Mouse (Mus musculus) liver, embryonic 16.5 days (tissue): ENCODE results near the gene Cnbd2. TPM values are rescaled to one million over a fixed set of nuclear protein-coding genes. Genes with fewer than 3 reads are reported as not detected.

Source experiments
- ATAC-seq: fragments of 200-750 bp; cut with Nextera tagmentation; 2 replicates; pipeline ENCODE4 v1.8.0; 2017; ENCODE audit warnings: low read depth, mild to moderate bottlenecking, moderate number of reproducible peaks, moderate library complexity
- H3K27ac ChIP-seq: fragments of 300-500 bp; sonication (generic); 2 replicates; pipeline ENCODE4 v1.5.1; 2014; ENCODE audit warnings: mild to moderate bottlenecking, low read length
- H3K27me3 ChIP-seq: fragments of 300-500 bp; sonication (generic); 2 replicates; pipeline ENCODE4 v1.6.1; 2014; ENCODE audit warnings: low read depth, low read length, mixed read lengths; ENCODE audit not compliant: control insufficient read depth, insufficient read depth
- H3K36me3 ChIP-seq: fragments of 300-500 bp; sonication (generic); 2 replicates; pipeline ENCODE4 v1.6.1; 2014; ENCODE audit warnings: mild to moderate bottlenecking; ENCODE audit not compliant: control insufficient read depth, insufficient read depth
- H3K4me1 ChIP-seq: fragments of 300-500 bp; sonication (generic); 2 replicates; pipeline ENCODE4 v1.6.1; 2014; ENCODE audit warnings: low read depth, low read length, mixed read lengths; ENCODE audit not compliant: control insufficient read depth
- H3K4me2 ChIP-seq: fragments of 300-500 bp; sonication (generic); 2 replicates; pipeline ENCODE4 v1.6.1; 2014; ENCODE audit warnings: low read depth, low read length, mixed read lengths
- H3K4me3 ChIP-seq: fragments of 300-500 bp; sonication (generic); 2 replicates; pipeline ENCODE4 v1.5.1; 2014; ENCODE audit warnings: low read depth, mild to moderate bottlenecking, low read length
- H3K9ac ChIP-seq: fragments of 300-500 bp; sonication (generic); 2 replicates; pipeline ENCODE4 v1.6.1; 2014; ENCODE audit warnings: low read depth, low read length
- H3K9me3 ChIP-seq: fragments of 300-500 bp; sonication (generic); replicated peaks from 2 replicates; pipeline ENCODE4 v1.6.1; 2016; ENCODE audit warnings: low read length; ENCODE audit not compliant: control insufficient read depth
- WGBS: fragments of 180-500 bp; shearing (Covaris S2); extraction: QIAGEN DNeasy Blood & Tissue Kit; methylation state at CpG from one replicate; pipeline ENCODE4 v1.1.7; 2014; ENCODE audit not compliant: insufficient replicate concordance; 5-methylcytosine and 5-hydroxymethylcytosine counted together
- polyA plus RNA-seq: library from polyadenylated mRNA; unstranded; fragments of >200 nt; fragmentation: Nextera tagmentation; extraction: Ambion mirVana; gene quantifications from 2 replicates; pipeline ENCODE4 v1.2.1, GENCODE M21; 2015

Gene Cnbd2
- polyA plus RNA-seq, 1 experiment from 2014 or later = 1.9 TPM

GRCm38 (mm10) chr2:156288222-156288621 is 23.9 kb upstream of the Cnbd2 start:
- ATAC-seq = no peak
- Histone ChIP-seq H3K9me3 (no peaks in the 10 kb centered on the region), H3K9ac (no peak overlapping the region), H3K27me3 (no peaks in the 10 kb centered on the region), H3K4me2 (no peak overlapping the region), H3K27ac (no peak overlapping the region), H3K4me3 (no peak overlapping the region), H3K36me3 (peaks cover 4% of the 10 kb centered on the region; the same call in 1 of the 2 replicates), H3K4me1 (no peaks in the 10 kb centered on the region)
- WGBS = 67% methylated on average over 2 of the region's 2 CpGs

- Histone ChIP-seq H3K9ac (no peak overlapping the region), H3K9me3 (no peaks in the 10 kb centered on the region), H3K27me3 (no peaks in the 10 kb centered on the region), H3K4me1 (no peaks in the 10 kb centered on the region), H3K36me3 (peaks cover 4% of the 10 kb centered on the region; the same call in 1 of the 2 replicates), H3K4me2 (no peak overlapping the region), H3K27ac (no peak overlapping the region), H3K4me3 (no peak overlapping the region)
- 78% methylated on average over 2 of the region's 2 CpGs for WGBS
- ATAC-seq = no peak
These were observed 22.4 kb upstream of the Cnbd2 start for GRCm38 (mm10) chr2:156289552-156290160.

- no peak overlapping the region for H3K4me3 ChIP-seq
- peaks cover 4% of the 10 kb centered on the region; the same call in 1 of the 2 replicates for H3K36me3 ChIP-seq
- no peak for ATAC-seq
- H3K9ac ChIP-seq = no peak overlapping the region
- H3K4me2 ChIP-seq = no peak overlapping the region
- 51% methylated on average over 1 of the region's 1 CpGs for WGBS
- no peaks in the 10 kb centered on the region; the same call in none of the 2 replicates for H3K4me1 ChIP-seq
- no peaks in the 10 kb centered on the region for H3K27me3 ChIP-seq
- no peak overlapping the region for H3K27ac ChIP-seq
- no peaks in the 10 kb centered on the region for H3K9me3 ChIP-seq
These were observed 20.1 kb upstream of the Cnbd2 start for GRCm38 (mm10) chr2:156291998-156292397.

- Histone ChIP-seq H3K4me1 (no peaks in the 10 kb centered on the region; the same call in none of the 2 replicates), H3K4me3 (no peak overlapping the region), H3K27me3 (no peaks in the 10 kb centered on the region), H3K9ac (no peak overlapping the region), H3K36me3 (0 out of 2 replicates have a peak, but pooled peaks cover 3% of the 10 kb centered on the region), H3K4me2 (no peak overlapping the region), H3K27ac (0 out of 2 replicates have a peak overlapping the region, but pooled peaks have one; percentile 16), H3K9me3 (no peaks in the 10 kb centered on the region)
- 84% methylated on average over 2 of the region's 2 CpGs for WGBS
- 0 out of 2 replicates have a peak, but pooled peaks have one; percentile 32 for ATAC-seq
These were observed 16.5 kb upstream of the Cnbd2 start for GRCm38 (mm10) chr2:156295601-156296063.

GRCm38 (mm10) chr2:156296190-156296589 is 15.9 kb upstream of the Cnbd2 start:
- Histone ChIP-seq H3K36me3 (0 out of 2 replicates have a peak, but pooled peaks cover 3% of the 10 kb centered on the region), H3K4me1 (no peaks in the 10 kb centered on the region; the same call in none of the 2 replicates), H3K4me2 (no peak overlapping the region), H3K27ac (no peak overlapping the region), H3K27me3 (no peaks in the 10 kb centered on the region), H3K9ac (no peak overlapping the region), H3K9me3 (no peaks in the 10 kb centered on the region), H3K4me3 (no peak overlapping the region)
- ATAC-seq = no peak
- WGBS = 62% methylated on average over 3 of the region's 3 CpGs

GRCm38 (mm10) chr2:156297653-156298052 is 14.4 kb upstream of the Cnbd2 start:
- H3K4me1 ChIP-seq = peaks cover 5% of the 10 kb centered on the region
- H3K36me3 ChIP-seq = no peaks in the 10 kb centered on the region
- no peaks in the 10 kb centered on the region for H3K27me3 ChIP-seq
- no peak overlapping the region for H3K27ac ChIP-seq
- H3K9ac ChIP-seq = no peak overlapping the region
- 84% methylated on average over 3 of the region's 3 CpGs for WGBS
- no peak overlapping the region for H3K4me2 ChIP-seq
- H3K4me3 ChIP-seq = no peak overlapping the region
- ATAC-seq = no peak
- H3K9me3 ChIP-seq = no peaks in the 10 kb centered on the region

GRCm38 (mm10) chr2:156298458-156298857 is 13.6 kb upstream of the Cnbd2 start:
- 66% methylated on average over 7 of the region's 7 CpGs for WGBS
- H3K9ac ChIP-seq = no peak overlapping the region
- H3K4me2 ChIP-seq = no peak overlapping the region
- H3K27me3 ChIP-seq = no peaks in the 10 kb centered on the region
- no peak overlapping the region for H3K4me3 ChIP-seq
- no peaks in the 10 kb centered on the region for H3K9me3 ChIP-seq
- H3K36me3 ChIP-seq = no peaks in the 10 kb centered on the region
- H3K27ac ChIP-seq = no peak overlapping the region
- H3K4me1 ChIP-seq = peaks cover 5% of the 10 kb centered on the region
- no peak for ATAC-seq

GRCm38 (mm10) chr2:156302063-156302462 is 10.0 kb upstream of the Cnbd2 start:
- Histone ChIP-seq H3K27me3 (no peaks in the 10 kb centered on the region), H3K4me1 (peaks cover 5% of the 10 kb centered on the region), H3K27ac (no peak overlapping the region), H3K36me3 (peaks cover 7% of the 10 kb centered on the region; the same call in 1 of the 2 replicates), H3K4me3 (no peak overlapping the region), H3K4me2 (no peak overlapping the region), H3K9ac (no peak overlapping the region), H3K9me3 (no peaks in the 10 kb centered on the region)
- ATAC-seq = 0 out of 2 replicates have a peak, but pooled peaks have one; percentile 27
- 52% methylated on average over 4 of the region's 4 CpGs for WGBS

GRCm38 (mm10) chr2:156304351-156304750 is 7.7 kb upstream of the Cnbd2 start:
- Histone ChIP-seq H3K27me3 (no peaks in the 10 kb centered on the region), H3K4me2 (no peak overlapping the region), H3K4me1 (peaks cover 5% of the 10 kb centered on the region), H3K4me3 (no peak overlapping the region), H3K27ac (no peak overlapping the region), H3K9me3 (no peaks in the 10 kb centered on the region), H3K36me3 (peaks cover 7% of the 10 kb centered on the region; the same call in 1 of the 2 replicates), H3K9ac (no peak overlapping the region)
- ATAC-seq = no peak
- 90% methylated on average over 4 of the region's 4 CpGs for WGBS
